Mouse (Mus musculus) erythroblast, embryonic 14.5 days (primary cell): Measurements from ENCODE around the gene Porcn.

Source experiments
- GATA1 ChIP-seq: IDR thresholded peaks from 2 replicates; pipeline ENCODE4 v1.6.1; 2012; ENCODE audit warnings: low read length, inconsistent platforms, mixed read lengths
- TAL1 ChIP-seq: IDR thresholded peaks from 3 replicates; pipeline ENCODE4 v1.6.1; 2012; ENCODE audit warnings: low read length, inconsistent platforms, mixed read lengths

GRCm38 (mm10) chrX:8205088-8205487 is 1.2 kb downstream of the Porcn start:
- TF ChIP-seq GATA1 (no peak), TAL1 (no peak)
